Mouse (Mus musculus) cerebellum, adult 9-11 months (tissue): ENCODE data around the gene Plxna1.

Experiments used
- DNase-seq: peaks from one replicate; pipeline ENCODE4 v3.0.0; 2022

Plxna1 gene

DNA sequence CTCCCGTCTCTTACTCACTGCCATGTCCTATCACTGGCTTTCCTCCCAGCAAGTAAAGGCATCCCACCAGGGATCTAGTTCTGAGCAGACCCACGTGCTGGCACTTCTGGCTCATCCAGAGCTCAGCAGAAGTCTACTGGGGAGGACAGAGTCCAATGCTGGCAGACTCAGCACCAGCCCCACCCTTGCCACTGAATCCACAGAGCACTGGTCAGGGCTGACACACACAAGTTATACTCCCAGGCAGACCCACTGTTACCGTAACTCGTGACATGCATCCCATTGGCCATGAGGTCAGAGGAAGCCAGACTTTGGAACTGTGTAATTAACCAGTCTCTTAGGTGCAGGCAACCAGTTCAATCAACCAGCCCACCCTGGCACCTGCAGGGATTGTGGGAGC, 33.8 kb downstream of the Plxna1 start:
- DNase-seq = no peak

DNA sequence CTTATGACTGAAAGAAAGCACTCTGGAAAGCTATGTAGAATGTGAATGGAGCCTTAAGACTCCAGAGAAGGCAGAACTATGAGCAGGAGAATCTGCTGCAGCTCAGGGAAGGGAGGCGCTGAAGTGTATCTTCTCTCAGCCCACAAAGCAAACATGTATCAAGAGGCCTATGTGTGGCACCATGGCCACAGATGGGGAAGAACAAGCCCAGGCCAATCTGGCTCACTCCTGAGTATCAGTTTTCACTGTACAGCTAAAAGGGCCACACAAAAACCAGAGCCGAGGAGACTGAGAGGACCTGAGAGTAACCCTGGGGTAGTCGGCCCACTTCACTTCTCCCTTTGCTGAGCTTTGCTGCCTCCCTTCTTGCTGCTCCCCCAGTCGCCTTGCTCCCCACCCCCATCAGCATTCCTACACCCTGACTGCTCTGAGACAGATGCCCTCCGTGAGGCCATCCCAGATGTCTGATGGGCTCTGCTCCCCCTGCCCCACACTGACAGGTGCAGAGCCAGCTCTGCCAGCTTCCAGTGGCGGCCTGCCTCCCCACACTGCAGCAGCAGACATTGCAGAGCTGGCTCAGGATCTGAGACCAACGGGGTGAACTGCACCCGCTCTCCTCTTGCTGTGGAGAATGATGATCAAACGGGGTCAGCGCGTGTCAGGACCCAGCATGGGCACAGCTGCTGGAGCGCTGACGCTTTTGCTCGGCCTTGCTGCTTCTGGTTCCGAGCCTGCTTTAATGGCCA, 34.5 kb downstream of the Plxna1 start:
- no peak for DNase-seq

DNA sequence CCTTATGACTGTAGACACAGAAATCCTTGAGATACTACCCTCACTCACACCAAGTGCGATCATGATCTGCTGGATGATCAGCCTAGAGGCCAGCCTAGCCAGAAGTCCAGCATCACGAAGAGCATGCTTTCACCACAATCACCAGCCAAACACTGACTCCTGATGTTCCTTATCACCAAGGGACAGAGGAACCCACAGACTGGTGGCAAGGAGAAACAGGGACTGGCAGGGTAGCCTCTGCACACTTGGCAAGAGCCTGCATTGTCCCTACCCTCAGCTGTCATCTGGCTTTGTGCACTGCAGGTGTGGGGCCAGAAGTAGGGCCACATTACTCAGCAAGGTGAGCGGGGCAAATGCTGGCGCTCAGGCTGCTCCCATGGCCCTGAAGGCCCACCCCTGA, 37.6 kb downstream of the Plxna1 start:
- no peak for DNase-seq

DNA sequence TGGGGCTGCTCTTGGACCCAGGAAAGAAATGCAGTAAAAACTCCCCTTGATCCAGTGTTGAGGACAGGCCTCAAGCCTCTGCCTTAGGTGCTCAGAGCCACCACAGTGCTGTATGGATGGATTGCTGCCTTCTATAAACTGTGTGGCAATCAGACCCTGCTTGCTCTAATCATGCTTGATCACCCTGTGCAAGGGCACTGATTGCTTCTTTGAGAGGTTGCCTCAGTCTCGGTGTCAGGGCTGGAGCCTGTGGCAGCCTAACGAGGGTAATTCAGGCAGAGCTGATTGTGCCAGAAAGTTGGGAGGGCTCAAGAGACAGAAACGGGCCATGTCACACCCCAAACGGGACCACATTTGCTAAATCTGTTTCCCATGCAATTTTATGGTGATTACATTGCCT, 47.2 kb downstream of the Plxna1 start:
- DNase-seq = no peak

DNA sequence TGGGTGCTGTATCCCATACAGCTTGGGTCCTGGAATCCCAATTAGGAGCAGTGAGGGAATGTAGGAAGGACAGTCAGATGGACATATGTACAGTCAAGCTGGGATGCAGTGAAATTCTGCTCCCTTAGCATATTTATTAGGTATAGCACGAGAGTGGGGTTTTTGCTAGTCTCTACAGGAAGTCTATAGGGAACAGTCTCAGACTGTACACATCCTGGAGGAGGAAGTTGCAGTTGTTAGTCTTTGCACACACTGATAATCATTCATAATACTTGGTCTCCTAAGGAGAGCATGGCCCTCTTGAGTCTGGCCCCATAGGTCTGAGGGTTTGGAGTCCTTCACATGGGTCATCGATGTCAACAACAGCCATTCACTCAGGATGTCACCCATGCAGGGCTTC, 50.9 kb downstream of the Plxna1 start:
- DNase-seq = no peak

DNA sequence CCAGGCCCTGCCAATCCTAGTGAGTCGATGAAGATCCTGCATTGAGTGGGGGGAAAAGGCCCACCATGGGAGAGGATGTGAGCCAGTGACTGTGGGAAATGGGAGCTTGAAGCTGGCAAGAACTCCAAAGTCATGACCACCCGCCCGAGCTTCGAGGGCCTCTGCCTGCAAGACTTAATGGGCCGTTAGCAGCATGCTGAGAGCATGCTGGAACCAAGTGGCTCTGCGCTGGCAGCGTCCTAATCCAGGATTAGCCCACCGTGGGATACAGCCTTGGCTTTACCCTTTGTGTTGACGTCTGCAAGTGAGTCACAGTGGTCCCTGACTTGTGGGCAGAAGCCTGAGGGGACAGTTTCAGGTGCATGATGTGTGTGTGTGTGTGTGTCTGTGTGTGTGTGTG, 52.2 kb downstream of the Plxna1 start:
- no peak for DNase-seq

DNA sequence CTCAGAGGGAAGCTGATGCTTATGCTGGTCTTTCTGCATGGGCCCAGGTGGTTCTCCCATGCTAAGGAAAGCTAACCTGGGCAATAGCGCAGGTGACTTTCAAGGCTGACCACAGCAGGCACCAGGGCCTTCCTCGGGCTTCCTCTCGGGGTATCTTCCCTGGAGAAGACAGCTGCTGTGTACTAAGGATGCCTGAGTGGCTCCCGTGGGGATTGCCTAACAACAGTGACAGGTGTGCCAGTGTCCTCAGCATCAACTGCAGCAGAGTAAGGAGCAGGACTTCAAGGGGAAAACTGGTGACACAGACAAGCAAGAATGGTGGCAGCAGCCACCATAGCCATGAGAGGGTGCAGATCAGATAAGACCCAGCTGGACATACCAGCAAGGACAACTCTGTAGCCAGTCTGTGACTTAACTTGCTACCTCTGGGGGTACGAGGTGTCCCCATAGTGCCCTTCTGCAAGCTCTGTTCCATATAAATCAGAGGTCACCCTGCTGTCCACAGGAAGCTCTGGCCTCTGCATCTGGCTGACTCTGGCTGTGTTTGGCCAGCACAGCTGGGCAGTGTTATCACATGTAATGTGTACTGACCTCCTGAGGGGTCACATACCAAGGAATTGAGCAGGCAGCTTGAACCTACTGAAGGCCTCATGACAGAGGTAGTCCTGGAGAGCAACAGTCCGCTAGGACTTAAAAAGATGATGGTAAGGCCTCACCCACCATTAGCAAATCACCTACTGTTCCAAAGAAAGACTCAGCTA, 54.0 kb downstream of the Plxna1 start:
- no peak for DNase-seq

DNA sequence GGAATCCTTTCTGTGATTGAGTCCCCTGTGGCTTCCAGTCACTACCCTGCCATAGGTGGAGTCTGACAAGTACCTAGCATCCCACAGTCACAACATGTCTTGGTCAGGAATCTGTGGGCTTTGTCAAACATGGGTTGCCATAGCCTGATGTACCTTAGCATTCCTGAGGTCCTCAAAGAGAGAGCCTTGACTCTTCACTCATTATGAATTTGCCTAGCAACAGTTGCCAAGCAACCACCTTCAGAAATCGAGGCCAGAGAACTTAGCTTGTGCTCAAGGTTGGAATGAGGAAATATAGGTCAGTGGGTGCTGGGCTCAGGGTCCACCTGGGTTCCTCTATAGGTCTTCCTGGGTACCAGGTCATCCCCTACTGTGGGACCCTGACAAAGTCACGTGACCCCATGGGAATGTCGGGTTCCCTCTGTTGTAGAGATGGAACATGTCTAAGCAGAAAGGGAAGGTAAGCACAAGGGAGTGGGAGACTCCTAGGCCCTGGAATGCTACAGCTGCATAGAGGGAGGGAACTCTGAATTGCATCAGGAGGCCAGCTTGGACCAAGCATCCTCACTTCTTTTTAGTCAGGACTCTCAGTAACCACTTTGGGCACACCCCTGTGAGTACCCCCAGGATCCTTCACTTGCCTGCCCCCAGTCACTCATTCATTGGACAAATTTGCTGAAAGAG, 57.9 kb downstream of the Plxna1 start:
- DNase-seq = no peak

DNA sequence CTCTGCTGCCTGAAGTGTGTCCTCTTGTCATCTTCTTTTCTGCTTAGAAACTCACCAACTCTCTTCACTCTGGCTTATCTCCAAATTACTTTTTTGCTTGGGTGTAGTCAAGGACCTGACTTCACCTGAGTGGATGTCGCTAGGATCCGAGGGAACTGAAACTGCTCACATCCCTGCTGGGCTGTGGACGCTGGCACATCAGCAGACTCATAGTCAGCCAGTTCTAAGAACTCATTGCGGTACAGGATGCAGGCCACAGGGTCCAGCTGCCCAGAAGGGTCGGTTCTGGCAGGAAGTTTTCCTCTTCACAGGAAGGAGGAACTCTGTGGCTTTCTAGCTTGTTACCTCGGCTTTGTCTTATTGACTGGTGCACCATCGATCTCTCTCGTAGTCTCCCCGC, 62.6 kb downstream of the Plxna1 start:
- DNase-seq = no peak

DNA sequence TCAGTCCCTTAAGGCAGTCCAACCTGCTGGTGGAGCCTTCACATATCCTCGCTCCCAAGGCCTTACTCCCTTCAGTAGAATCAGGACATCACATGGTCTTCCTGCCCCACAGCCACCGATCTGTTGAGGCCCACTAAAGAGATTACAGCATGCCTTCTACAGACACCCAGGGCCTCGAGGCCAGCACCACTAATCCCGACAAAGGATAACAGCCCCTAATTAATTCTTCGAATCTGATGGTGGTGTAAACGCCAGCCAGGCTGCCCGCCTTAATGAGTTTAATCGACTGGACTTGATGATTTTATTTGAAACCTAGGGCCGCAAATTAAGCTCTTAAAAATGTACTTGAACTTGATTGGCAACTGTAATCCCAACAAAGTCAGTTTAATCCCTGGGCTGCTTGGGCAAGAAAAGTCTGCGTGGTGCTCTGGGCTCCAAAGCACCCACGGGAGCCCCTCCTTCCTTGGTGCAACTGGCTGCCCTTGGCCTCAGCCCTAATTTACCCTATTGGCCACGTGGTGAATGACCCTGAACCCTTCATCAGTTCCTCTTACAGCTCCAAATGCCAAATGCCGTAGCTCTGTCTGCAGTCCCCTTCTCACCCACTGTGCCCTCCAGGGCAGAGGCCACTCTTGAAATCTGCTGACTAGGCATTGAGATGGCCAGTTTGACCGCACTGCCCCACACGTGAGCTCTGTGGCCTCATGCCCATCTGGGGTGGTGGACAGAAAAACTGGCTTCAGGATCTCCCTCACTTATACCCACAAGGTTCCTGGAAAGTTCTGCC, 65.3 kb downstream of the Plxna1 start:
- DNase-seq = no peak

DNA sequence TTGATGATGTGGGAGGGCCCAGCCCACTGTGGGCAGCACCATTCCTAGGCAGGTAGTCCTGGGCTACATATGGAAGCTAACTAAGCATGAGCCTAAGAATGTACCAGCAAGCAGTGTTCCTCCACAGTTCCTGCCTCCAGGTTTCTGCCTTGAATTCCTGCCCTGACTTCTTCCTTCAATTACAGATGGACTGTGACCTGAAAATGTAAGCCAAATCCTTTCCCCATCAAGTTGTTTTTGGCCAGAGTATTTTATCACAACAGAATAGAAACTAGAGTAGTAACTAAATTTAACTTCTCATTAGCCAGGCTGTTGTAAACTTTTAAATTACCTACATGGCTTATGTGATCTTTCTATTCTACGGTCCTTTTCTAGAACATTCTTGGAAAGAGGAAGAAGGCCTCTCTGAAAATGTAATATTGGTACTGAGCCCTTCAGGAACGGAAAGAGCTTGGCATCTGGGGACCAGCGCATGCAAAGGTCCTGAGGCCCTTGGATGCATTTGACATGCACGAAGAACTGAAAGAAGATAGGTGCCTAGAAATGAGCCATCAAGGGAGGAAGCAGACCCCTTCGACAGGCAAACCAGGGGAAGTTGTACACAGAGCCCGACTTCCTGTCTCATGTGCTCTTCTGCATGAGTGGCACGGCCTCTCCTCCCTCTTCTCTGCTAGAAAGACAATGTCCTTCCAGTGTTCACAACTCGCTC, 66.3 kb downstream of the Plxna1 start:
- no peak for DNase-seq

DNA sequence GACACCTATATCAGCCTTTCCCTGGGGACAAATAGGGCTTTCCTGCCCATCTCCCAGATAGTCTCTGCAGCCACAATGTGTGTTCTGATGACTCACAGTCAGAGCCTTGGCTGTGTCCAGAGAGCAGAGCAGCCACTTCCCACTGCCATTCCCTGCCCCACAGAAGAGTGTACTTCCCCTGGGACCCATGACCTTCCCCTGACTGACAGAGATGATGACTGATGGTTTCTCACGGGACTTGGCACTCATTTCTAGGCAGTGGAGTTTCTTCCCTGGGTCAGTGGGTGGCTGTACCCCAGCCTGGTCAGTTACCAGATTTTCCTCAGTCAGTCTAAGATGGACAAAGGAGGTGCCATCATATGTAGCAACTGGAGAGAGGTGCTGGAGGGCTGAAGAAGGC, 67.8 kb downstream of the Plxna1 start:
- DNase-seq = no peak

DNA sequence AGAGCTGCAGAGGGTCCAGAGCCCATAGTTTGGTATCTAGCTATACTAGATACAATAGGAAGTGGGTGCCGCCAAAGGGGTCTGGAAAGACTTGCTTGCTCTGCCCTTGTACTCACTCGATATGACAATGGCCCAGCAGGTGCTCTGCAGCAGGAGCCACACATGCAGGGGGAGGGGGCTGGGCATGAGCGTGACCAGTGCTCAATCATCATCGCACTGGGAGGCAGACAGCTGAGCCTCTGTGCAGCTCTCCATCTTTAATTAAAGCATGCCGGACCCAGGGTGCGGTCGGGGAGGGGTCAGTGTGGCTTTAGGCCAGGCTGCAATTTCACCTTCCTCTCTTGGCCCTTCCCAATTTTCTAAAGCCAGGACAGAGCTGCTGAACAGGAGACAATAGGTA, 70.9 kb downstream of the Plxna1 start:
- no peak for DNase-seq

DNA sequence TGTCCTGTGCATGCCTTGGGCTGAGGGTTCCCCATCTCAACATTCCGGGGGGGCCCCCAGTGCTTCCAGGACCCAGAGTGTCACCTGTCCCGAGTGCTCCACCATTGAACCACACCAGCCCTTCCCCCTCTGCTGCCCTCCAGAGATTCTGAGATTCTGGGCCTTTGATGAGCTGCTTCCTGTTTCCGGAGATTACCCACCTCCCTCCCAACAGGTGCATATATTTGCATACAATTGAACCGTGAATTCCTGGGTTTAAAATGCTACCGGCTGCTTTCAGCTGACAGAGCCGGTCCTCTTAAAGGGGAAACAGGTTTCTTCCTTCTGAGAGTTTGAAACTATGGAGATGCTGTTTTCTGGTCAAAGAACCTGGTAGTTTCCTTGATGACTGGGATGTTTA, 74.3 kb downstream of the Plxna1 start:
- DNase-seq = no peak

DNA sequence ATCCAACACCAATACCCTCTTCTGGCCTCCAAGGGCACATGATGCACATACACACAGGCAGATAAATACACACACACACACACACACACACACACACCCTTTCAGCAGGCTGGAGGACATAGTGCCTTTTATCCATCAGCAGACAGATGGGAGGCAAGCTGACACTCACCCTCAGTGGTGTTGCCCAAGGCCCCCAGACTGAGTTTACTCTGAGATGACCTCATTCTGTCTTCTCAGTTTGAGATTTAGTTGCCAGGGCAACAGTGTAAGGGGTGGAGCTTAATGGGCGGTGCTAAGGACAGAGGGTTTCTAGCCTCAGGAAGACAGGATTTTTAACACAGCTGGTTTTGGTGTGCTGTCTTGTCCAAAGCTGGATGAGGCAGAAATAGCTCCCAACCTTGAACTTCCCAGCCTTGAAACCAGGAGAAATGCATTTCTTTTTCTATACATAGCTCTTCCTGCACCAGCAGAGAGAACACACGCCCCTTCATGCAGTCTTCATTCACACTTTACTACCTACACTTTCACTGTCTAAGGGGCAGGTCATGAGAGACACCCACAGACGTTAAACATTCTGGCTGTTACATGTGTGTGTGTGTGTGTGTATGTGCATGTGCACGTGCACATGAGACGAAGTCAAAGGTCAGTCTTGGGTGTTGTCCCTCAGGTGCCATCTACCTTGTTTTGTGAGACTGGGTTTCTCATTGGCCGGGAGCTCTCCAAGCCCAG, 75.6 kb downstream of the Plxna1 start:
- DNase-seq = peak; percentile 25

DNA sequence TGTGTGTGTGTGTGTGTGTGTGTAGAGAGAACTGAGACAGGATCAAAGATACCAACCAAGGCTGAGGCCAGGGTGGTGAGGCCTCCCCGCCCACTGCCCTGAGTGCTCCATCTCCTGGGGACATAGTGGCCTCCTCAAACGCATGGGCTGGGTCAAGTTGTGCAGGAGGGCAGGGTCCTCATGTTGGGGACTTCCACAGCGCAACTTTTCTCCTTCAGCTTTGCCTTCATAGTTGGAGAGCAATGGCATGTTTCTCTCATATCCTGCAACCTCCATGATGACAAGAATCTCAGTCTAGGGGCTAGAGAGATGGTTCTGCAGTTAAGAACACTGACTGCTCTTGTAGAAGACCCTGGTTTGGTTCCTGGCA, 76.1 kb downstream of the Plxna1 start:
- no peak for DNase-seq

DNA sequence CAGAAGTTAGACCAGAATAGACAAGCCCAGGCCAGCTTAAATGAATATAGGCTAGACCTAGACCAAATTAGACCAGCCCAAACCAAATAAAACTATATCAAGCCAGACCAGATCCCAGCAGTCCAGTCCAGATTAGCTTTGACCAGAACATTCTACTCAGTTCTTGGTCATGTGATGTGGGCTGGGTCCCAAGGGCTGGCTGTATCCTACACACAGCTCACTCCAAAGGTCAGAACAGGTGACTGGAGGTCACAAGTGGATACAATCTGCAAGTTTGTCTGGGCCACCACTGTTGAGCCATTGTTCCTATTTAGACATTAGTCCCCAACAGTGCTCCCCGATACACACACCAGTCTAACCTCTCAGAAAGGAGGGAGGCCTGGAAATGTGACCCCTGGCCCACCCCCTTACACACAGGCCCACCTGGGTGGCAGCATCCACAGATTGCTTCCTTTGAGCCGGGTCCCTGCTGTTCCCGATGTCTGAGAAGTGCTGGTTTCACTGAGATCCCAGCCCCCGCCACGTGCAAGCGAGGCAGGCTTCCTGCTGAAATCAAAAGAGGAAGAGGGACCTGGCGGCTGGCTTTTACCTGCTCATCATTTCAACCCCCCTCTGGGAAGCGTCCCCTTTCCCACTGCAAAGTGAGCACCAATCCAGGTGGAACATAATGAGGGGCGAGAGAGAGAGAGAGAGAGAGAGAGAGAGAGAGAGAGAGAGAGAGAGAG, 76.7 kb downstream of the Plxna1 start:
- DNase-seq = no peak

DNA sequence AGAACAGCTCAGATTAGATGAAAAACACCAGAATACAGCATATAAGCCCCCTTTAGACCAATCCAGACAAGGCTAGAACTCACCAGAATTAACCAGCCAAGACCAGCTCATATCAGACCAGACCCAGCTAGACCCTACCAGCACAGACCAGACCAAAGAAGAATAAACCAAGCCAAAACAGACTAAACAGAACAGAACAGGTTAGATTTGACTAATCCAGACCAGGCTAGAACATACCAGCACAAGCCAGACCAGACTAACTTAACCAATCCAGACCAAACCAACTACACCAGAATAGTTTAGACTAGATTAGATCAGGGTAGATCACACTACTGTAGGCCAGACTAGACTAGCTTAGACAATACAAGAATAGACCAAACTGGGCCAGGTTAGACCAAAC, 77.3 kb downstream of the Plxna1 start:
- no peak for DNase-seq

DNA sequence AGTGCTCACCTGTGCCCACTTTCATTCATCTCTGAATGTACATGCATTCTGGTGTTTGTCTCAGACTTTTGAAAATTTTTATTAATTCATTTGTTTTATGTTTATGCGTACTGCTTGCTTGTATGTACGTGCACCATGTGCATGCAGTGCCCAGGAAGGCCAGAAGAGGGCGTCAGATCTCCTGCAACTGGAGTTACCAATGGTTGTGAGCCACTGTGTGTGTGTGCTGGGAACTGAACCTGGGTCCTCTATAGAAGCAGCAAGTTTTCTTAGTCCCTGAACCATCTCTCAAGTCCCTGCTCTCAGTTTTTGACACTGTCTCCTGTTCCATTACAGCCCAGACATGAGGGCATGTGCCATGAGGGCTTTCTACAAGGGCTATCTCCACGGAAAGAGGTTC, 79.3 kb downstream of the Plxna1 start:
- no peak for DNase-seq

DNA sequence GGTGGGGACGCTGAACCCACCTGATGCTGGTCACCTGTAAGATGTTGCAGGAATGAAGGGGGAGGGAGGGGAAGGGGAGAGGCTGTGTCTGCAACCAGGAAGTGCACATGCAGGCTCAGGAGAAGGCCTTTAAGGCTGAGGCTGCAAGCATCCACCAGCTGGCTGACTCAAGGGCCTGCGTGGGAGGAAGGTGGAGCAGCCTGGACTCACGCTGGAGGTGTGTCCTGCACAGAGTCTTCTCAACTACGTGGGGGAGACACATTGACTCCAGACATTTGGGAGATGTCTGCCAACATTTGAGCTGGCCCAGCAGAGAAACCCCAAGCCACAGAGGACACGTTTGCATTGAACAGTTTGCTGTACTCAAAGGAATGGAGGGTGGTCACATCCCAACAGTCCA, 79.8 kb downstream of the Plxna1 start:
- no peak for DNase-seq
